Mouse (Mus musculus) naive thymus-derived CD4-positive, alpha-beta T cell, adult 2 months (primary cell): Measurements from ENCODE around the gene Fgd3.

Source experiments
- DNase-seq: peaks from one replicate; pipeline ENCODE4 v3.0.0-alpha.2; 2011; ENCODE audit warnings: low read depth

Fgd3 gene

DNA sequence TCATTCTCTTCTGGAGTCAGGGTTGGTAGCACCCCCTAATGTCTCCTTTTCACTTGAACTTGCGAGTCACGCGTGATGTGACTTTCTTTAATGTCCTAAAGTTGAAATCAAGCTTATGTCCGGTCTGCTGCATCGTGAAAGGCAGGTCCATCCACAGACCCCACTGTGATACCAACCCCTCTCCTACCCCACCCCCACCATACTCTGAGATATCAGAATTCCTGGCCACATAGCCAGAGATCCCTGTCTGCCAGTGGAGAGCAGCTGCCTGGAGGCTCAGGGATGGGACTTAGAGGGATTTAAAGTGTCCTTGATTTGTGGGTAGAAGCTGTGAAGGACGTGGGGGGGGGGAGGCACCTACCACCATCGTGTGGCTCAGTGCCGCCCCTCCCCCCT is 71.6 kb downstream of the Fgd3 start, which contains the start of gene Susd3:
Gene Susd3, minus strand, starts transcription at position 240 of the 396 bp plus-strand sequence.
- DNase-seq: no peak

DNA sequence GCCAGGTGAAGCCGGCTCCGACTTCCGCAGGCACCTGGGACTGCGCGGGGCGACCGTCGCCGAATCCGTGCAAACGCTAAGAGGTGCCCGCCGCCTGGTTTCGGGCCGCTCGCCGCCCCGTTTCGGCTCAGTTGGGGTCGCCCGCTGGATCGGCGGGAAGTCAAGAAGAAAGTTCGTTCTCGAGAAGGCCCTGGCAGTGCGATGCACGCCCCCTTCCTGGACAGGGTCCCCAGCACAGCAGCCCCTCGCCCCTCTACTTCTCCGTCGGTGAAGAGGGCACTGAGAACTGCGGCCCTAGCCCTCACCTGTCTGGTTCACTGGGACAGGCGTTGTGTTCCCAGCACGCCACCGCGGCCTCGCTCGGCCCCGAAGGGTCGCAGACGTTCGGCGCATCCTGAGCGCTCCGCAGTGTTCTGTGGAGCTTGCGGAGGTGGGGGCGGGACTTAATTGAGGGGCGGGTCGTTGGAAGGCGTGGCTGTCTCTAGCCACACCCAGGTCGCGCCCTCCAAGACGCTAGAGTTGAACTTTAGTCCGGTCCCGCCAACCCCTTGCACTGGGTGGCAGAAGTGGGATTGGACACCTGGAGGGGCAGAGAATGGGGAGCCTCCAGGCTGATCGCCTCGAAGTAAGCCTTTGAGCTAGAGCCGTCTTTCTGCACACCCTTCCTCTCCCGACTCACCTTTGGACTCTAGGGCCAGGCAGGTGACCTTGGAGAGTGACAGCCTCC is 72.2 kb downstream of the Fgd3 start:
- peak; percentile 88 for DNase-seq

DNA sequence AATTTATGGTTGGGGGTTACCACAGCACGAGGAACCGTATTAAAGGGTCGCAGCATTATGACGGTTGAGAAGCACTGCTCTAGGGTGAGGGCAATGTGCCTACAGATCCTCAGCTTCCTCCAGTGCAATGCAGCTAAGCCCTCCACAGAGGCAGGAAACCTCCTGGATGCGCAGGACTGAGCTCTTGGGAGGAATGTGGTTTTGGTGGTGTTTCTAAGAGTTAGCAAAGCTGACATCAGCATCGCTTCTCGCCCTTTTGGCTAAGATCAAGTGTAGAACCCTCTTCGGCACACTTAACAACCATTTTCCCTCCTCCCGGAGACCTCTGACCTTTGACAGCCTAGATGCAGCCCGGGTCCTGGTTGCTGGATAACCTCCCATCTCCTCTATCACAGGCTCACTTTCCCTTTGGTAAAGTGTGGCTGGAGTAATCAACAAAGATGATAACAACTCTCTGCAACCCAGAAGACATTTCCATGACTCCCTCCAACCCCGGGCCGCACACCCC is 72.8 kb downstream of the Fgd3 start:
- DNase-seq: peak; percentile 57

DNA sequence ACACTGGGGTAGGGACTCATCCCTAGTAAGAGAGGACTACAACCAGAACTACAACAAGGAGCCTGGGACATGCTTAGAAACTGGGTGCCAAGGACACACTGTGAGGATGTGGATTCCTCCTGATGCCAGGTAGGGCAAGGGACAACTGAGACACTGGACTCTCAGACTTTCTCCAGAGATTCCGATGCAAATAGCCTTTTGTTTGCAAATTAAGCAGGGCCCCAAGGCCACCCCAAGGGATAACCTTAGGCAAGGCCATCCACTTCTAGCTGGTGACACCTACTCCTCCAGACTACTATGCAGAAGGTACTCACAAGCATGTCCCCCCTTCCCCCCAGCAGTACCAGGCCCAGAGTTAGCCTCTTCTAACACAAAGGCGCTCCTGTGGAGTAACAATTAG is 73.5 kb downstream of the Fgd3 start:
- no peak for DNase-seq

DNA sequence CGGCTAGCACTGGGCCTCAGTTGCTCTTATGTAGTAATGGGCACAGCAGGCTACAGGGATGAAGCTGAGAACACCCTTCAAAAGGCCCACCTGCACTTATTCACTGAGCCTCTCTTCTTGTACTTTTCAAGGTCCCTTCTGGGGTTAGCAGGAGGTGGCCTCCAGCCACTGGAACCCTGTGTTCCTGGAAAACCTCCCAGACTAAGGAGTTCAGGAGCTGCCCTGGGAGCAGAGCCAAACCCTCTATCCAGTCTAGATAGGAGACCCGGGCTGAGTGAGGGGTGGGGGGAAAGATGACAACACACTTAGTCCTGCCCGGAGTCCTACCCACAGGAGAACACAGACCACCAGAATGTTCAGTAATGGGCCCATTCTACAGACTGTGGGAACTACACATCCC is 74.1 kb downstream of the Fgd3 start:
- no peak for DNase-seq

DNA sequence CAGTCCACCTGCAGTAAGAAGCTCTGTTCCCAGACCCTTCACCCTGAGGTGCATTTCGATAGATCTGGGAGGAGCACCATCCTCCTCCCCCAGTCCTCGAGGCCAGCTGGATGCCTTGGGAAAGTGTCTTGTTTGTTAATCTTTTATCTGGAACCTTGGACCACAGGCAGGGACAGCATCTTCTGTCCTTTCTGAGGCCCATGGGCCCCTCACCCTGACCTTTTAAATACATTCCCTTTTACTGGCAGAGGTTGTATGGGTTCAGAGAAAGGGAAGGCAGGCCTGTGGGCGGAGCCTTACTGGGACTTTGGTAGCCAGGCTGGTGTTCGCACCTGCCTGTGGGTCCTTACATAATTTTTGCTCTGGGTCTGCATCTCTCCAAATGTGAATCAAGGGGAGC is 74.9 kb downstream of the Fgd3 start:
- DNase-seq: no peak

DNA sequence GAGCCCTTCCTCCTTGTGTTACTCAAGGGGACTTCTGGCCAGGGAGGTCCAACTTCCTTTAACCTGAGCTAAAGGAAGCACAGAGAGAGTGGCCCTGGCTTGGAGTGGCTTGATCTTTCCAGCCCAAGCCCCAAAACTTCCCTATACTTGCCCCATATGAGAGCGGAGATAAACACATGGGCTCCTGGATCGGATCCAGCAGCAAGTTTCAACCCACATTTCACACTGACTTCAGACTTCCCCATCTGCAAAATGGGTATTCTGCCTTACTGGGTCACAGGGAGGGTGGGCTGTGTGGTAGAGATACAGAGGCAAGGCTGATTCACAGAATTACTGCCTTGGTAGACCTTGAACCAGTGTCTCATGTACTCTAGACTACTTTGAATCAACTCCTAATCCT is 76.6 kb downstream of the Fgd3 start:
- DNase-seq: no peak

DNA sequence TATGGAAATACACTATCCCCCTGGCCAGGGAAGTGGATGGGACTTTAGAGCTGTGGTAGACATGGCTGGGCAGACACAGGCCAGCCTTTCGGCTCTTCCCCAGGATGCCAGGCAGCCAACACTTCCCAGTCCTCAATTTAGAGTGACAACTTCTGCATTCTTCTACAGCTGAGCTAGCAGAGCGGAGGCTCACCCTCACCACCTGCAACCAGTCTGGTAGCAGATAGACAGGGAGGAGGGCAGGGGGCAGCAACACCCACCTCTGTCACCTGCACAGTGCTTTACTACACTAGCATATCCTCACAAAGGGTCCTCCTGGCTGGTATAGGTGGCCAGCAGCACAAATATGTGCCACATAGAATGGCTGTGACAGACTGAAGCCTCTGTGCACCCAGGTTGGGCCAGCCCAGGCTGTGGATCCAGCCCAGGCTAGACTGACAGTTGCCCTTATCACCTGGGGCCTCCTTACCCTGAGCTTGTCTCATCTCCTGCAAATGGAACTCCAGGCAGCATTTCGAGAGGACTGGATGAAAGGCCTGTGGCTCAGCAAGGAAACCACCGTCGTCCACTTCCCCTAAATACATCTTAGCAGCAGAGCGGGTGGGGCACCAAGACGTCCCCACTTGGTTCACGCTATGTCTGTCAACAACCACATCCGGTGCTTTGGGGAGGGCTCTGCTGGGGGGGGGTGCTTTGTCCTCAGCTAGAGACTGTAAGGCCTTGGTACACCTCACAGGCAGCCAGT is 77.6 kb downstream of the Fgd3 start:
- DNase-seq: peak; percentile 94

DNA sequence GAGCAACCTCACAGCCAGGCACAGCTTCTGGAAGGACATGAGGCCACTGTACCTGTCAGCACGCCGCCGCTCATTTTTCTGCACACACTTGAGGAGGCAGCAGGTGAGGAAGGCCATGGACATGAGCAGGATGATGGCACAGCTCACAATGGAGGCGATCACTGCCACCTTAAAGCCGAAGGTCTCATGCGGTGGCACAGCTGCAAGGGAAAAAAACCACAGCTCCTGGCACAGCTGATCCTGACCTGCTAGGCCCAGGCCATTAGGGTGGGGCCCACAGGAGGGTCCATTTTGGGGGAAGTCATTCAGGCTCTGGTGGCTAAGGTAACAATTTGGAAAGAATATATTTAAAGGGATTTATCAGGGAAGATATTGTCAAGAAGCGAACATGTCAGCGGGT is 81.4 kb downstream of the Fgd3 start:
- no peak for DNase-seq

DNA sequence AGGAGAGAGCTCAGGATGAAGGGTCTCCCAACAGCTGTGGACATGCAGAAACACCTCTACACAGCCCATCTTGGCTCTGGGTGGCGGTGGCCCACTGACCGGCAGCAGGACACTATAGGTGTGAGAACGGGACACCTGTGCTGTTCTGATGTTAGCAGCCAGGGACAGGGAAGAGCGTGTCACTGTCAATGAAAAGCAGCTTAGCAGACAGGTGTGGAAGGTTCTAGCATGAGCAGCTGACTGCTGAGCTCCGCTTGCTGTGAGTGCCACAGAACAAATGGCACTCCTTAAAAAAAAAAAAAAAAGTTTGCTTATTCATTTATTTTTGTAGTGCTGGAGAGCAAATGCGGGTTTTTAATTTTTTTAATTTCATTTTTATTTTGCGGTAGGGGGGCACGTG is 82.5 kb downstream of the Fgd3 start:
- no peak for DNase-seq

DNA sequence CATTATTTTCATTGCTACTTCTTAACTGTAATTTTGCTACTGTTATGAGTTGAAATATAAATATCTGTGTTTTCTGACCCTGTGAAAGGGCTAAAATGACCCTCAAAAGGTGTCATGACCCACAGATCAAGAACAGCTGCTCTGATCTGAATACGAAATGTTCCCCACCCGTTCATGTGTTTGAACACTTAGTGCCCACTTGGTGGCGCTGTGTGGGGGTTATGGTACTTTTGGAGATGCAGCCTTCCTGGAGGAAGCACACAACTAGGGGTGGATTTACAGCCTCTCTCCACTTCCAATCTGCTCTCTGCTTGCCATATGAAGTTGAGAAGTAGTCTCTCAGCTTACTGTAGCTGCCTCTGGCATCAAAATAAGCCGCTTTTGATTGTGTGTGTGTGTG is 85.4 kb downstream of the Fgd3 start:
- peak; percentile 32 for DNase-seq

DNA sequence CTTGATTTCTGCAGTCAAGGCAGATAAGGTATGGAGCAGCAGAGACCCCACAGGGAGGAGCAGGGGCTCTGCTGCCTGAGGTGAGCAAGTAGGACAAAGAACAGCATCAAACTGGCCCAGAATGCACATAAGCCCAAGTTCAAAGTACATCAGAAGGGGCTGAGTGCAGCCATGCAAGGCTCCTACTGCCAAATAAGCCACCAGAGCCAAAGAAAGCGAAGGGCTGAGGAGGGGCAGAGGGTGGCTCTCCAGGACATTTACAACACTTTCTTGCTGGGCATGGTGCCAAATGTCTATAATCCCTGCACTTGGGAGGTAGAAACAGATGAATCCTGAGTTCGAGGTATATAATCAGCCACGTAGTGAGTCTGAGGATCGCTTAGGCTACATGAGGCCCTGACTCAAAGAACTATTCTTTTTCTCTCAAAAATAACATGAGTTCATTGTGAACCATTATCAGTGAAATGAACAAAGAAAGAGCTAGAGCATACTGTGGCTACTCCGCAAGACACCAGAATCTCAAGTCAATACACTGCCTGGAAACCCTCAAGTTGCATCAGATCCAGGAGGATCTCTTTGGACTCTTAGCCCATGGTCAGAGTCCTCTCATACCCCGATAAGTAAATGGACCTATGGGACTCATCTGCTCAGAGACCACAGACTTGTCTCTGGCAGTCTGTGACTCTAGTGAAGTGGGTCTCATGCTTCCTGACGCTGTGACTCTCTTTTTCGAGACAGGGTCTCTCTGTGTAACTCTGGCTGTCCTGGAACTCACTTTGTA is 86.1 kb downstream of the Fgd3 start:
- no peak for DNase-seq

DNA sequence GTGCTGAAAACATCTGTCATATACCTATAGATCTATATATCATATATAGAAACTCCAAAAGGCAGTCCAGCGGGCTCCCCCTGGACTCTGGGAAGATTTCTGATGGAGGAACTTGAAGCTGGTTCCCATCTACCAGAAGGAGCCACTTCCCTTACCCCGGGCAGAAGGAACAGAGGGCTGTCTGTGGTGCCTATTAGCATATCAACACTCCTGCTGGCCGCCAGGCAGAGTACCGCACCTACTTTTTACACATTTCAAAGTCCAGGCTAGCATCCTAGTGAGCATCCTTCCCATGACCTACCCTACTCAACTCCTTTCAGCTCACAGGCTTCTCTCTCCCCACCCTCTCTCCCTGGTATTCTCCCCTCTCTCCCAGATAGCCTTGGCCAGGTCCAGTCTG is 94.5 kb downstream of the Fgd3 start:
- no peak for DNase-seq

DNA sequence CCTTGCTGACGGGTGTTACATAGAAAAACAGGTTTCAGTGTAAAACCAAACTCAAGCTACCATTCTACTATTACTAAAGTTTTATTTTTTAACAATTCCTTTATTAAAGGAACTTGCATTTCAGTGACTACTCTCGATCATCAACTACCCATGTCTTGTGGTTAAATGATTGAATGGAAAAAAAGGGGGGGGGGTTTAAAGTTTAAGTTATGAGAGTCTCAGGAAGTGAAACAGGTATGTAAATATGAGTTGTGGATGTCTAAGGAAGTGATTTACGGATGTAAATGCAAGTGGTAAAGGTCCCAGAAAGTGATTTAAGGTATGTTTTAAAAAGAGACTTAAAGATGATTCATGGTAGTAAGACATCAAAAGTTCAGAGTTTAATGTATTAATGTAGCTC is 95.0 kb downstream of the Fgd3 start:
- no peak for DNase-seq

DNA sequence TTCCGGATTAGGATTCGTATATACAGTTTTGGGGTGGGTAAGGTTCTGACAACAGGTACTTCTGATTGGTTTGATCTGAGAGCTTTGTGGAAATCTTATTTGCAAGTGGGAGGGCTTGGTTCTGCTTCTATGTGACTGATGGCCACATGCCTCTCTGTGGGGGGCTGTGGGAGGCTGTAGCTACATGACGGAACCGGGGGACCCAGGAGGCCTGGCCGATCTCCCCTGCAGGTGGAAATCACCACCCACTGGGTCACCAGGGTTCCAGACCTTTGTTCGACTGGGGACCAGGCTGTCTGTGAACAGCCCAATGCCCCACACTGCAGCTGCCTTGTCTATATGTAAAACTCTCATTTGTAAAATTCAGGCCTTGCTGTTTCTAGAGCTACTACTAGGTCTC is 95.4 kb downstream of the Fgd3 start:
- DNase-seq: no peak

DNA sequence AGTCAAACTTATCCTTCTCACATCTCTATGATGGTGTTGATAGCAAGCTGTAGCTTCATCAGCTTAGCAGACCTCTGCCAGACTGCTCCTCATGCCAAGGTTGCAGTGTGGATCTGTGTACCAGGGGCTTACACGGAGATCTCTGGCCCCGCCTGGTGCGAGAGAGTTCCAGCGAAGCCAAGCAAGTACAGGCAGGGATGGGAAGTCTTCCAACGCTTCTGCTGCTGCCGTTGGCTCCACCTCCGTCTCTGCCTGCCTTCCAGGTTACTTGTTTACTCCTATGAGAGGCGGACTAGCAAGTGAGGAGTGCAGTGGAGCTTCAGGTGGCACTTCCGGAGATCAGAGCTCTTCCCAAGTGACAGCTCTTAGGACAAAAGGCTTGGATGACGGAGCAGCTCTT is 95.8 kb downstream of the Fgd3 start:
- no peak for DNase-seq

DNA sequence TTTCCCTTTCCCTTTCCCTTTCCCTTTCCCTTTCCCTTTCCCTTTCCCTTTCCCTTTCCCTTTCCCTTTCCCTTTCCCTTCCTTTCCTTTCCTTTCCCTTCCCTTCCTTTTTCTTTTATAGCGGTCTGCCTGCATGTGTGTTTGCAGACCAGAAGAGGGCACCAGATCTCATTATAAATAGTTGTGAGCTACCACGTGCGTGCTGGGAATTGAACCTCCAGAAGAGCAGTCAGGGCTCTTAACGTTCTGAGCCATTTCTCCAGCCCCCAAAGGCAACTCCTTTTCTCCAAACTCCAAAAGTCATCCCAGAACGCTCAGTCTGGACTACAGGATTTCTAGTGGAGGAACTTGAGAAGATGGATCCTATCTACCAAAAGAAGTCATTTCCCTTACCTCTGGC is 99.2 kb downstream of the Fgd3 start:
- DNase-seq: no peak

DNA sequence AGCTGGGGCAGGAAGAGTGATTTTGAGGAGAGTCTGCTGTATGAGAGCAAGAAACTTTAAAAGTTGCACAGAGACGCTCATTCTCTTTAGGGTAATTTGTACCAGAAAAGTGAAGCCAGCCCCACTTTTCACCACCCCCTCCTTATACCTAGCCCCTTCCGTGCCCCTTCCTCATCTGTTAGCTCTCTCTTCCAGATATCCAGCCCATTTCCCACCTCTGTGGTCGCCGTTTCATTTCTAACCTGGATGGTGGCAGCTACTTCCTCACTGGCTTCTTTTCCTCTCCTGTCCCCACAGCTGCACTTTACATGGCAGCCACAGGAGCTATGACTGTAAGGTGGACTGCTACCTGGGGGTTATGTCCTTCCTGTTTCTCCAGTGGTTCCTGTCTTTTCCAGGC is 100.7 kb downstream of the Fgd3 start:
- no peak for DNase-seq

DNA sequence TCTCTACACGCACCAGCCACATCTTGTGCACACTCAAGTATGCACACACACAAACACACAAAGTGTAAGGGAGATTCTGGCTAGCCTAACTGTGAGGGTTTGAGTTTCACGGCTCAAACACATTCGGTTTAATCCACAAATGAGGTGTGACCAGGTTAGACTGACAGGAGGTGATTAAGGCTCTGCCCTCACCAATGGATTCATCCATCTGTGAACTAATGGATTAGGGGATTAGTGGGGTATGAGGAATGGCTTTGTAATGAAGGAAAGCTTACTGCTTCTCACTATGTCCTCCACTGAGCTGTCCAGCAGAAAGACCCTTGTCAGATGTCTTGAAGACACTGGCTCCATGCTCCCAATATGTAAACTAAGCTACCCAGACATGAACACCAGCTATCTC is 101.5 kb downstream of the Fgd3 start:
- no peak for DNase-seq

DNA sequence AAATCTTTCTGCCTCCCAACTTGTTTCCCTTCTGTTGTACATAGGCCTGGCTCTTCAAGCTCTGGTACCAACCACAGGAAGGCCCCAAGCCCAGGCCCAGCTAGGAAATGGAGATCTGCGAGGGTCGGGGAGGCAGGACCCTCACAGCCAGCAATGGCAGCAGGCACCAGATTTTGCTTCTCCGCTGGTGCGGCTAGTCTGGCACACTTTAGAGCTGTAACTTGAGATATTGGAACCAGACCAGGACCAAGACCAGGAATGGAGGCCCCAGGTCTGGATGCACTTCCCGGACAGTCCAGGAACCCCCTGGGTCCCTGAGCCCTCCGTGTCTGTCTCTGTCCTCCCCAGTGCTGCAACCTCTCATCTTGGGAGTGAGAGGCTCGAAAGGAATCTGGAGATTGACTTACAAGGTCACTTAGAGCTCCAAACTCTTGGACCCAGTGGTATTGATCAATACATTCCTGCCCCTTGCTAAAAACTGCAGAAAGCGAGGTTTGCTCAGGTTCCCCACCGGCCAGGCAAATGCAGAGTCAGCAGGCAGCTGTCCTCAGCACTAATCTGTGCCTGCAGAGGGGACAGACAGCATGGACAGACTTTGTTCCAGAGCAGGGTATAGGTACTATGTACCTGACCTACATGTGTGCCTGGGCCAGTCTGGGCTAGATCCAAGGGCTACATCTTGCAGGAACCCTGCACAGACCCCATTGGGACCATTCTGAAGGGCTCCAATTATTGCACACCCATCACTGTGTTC is 103.1 kb downstream of the Fgd3 start:
- no peak for DNase-seq

DNA sequence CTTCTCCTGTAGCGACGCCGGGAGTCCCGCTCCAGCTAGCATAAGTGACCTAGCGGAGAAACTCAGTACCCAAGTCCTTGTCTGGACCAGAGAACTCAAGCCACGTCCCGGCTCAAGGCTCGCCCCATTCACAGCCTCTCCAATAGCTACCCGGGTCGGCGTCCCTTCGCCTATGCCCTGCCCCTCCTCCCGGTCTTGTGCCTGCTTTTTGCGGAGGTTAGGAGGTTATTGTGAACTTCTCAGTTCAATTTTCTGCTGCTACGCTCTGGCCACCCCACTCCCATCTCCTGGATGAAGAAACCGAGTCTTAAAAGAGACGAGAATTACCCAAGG is 103.9 kb downstream of the Fgd3 start:
- no peak for DNase-seq

DNA sequence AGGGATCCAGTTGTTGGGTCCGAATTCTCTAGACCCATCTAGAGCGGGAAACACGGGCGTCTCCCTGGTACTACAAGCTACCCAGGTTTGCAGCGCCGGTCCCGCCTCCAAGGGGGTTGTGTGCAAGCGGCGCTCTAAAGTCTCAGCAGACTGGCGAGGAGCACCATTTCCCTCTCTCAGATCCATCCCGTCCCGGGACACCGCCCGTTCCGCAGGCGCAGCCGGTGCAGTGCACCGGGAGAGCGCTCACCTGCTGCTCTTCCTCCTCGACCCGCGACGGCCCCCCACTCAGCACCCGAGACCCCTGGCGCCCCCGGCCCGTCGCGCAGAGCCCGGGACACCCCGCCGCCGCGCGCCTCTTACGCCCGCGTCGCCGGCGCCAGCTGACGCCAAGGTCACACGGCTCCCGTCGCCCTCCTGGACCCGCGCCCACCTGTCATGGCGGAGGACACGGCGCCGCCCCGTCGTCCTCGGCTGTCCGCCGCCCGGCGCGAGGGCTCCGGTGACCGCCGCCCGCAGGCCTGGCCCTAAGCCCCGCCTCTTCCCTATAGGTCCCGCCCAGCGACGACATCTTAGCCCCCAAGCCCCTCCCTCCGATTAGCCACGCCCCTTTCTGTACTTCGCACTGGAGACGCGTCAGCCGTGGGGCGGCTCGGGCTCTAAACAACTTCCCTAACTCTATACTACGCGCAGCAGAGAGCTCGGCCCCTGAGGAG is 104.4 kb downstream of the Fgd3 start, which contains the start of gene Card19:
Gene Card19, minus strand, starts transcription at position 534 of the 716 bp plus-strand sequence.
- peak; percentile 98 for DNase-seq
